Mouse (Mus musculus): ENCODE results near the gene Slc25a21. TPM values are rescaled to one million over a fixed set of nuclear protein-coding genes. Genes with fewer than 3 reads are reported as not detected.
"Not testable (repeated sequence)": the region's sequence is repeated elsewhere in the genome, so short reads cannot be mapped to it uniquely, and the experiment has no call there.

The Slc25a21 gene
- total RNA-seq (2021), result under 1 TPM; 0.35 to 0.91 TPM

GRCm38 (mm10) chr12:57197363-57198026 is at the start of gene Slc25a21:
Gene Slc25a21, minus strand, starts transcription at chr12:57197472.
- no peak for DNase-seq

GRCm38 (mm10) chr12:57243671-57244495 is 46.6 kb upstream of the Slc25a21 start:
- DNase-seq, result no peak

- no peak for DNase-seq
Observed at GRCm38 (mm10) chr12:57233386-57233785, 36.1 kb upstream of the Slc25a21 start.

- DNase-seq, result no peak
Observed at GRCm38 (mm10) chr12:57231085-57231875, 34.0 kb upstream of the Slc25a21 start.

- DNase-seq, result peak; percentile 86 to 89
Observed at GRCm38 (mm10) chr12:57230192-57230706, 33.0 kb upstream of the Slc25a21 start, which contains the start of the genes Prps1l3 and Mipol1. Gene Prps1l3, plus strand, starts transcription at chr12:57230412. Gene Mipol1, plus strand, starts transcription at chr12:57230427.

- no peak for DNase-seq
Observed at GRCm38 (mm10) chr12:57229703-57230102, 32.4 kb upstream of the Slc25a21 start.

GRCm38 (mm10) chr12:57227776-57228175 is 30.5 kb upstream of the Slc25a21 start:
- no peak for DNase-seq

- DNase-seq, result no peak
Observed at GRCm38 (mm10) chr12:57226411-57226810, 29.1 kb upstream of the Slc25a21 start.

- not testable (repeated sequence) for DNase-seq
Observed at GRCm38 (mm10) chr12:57212463-57212862, 15.2 kb upstream of the Slc25a21 start.

- DNase-seq, result peak; percentile 37 to 55
Observed at GRCm38 (mm10) chr12:57211353-57212311, 14.4 kb upstream of the Slc25a21 start.

- DNase-seq, result no peak
Observed at GRCm38 (mm10) chr12:57204276-57204851, 7.1 kb upstream of the Slc25a21 start.

GRCm38 (mm10) chr12:57201901-57202300 is 4.6 kb upstream of the Slc25a21 start:
- no peak for DNase-seq

GRCm38 (mm10) chr12:57199427-57199826 is 2.2 kb upstream of the Slc25a21 start:
- DNase-seq, result no peak

GRCm38 (mm10) chr12:57198269-57198668 is 997 bp upstream of the Slc25a21 start:
- DNase-seq, result no peak

GRCm38 (mm10) chr12:57196608-57197362 is 487 bp downstream of the Slc25a21 start:
- peak in 1 of 2 experiments; percentile 5 for DNase-seq

GRCm38 (mm10) chr12:57196286-57196607 is 1.0 kb downstream of the Slc25a21 start:
- DNase-seq, result no peak

GRCm38 (mm10) chr12:57194609-57195008 is 2.7 kb downstream of the Slc25a21 start:
- DNase-seq, result no peak

GRCm38 (mm10) chr12:57187032-57187431 is 10.2 kb downstream of the Slc25a21 start:
- DNase-seq, result no peak

GRCm38 (mm10) chr12:57186126-57186525 is 11.1 kb downstream of the Slc25a21 start:
- DNase-seq, result no peak

GRCm38 (mm10) chr12:57185475-57185874 is 11.8 kb downstream of the Slc25a21 start:
- DNase-seq, result no peak
